Mouse (Mus musculus): ENCODE results near the gene Cyp4a10. TPM values are rescaled to one million over a fixed set of nuclear protein-coding genes. Genes with fewer than 3 reads are reported as not detected.

The Cyp4a10 gene
- polyA plus RNA-seq, 3 experiments from 2014 or later, result not detected

Other genes starting within 250 kb of the Cyp4a10 start
- gene Cyp4a12a, start 219.2 kb upstream of the Cyp4a10 start, polyA plus RNA-seq (2017; shearing (Covaris generic)), result not detected
- gene Cyp4a12b, start 106.6 kb upstream of the Cyp4a10 start, polyA plus RNA-seq (2017; shearing (Covaris generic)), result not detected
- gene Cyp4a30b, start 65.7 kb upstream of the Cyp4a10 start, polyA plus RNA-seq (2017; shearing (Covaris generic)), result not detected
- not detected for gene Cyp4a14, start 22.1 kb upstream of the Cyp4a10 start, polyA plus RNA-seq (2017; shearing (Covaris generic))
- gene Cyp4a31, start 45.4 kb downstream of the Cyp4a10 start, polyA plus RNA-seq (2017; shearing (Covaris generic)), result not detected
- not detected for gene Cyp4a32, start 82.7 kb downstream of the Cyp4a10 start, polyA plus RNA-seq (2017; shearing (Covaris generic))
- gene Cyp4b1, start 129.5 kb downstream of the Cyp4a10 start, polyA plus RNA-seq (2017; shearing (Covaris generic)), result not detected
- gene Efcab14, start 219.5 kb downstream of the Cyp4a10 start, polyA plus RNA-seq (2017; shearing (Covaris generic)), result 10 to 100 TPM; 41.0 to 50.5 (median 41.1) TPM